Mouse (Mus musculus) heart, adult 10 weeks (tissue): ENCODE data around the gene Mb21d2. TPM values are rescaled to one million over a fixed set of nuclear protein-coding genes. Genes with fewer than 3 reads are reported as not detected.

Experiments
- polyA plus RNA-seq: library from polyadenylated mRNA; stranded (reverse); fragments of 350-450 nt; fragmentation: Illumina TruSeq; extraction: RNeasy Lipid Tissue Mini Kit (QIAGEN cat#74804); gene quantifications from one replicate; pipeline ENCODE4 v1.2.3, GENCODE M21; 2014; ENCODE audit warnings: low read depth, low replicate concordance

Gene Mb21d2
- 9.9 TPM for polyA plus RNA-seq

DNA sequence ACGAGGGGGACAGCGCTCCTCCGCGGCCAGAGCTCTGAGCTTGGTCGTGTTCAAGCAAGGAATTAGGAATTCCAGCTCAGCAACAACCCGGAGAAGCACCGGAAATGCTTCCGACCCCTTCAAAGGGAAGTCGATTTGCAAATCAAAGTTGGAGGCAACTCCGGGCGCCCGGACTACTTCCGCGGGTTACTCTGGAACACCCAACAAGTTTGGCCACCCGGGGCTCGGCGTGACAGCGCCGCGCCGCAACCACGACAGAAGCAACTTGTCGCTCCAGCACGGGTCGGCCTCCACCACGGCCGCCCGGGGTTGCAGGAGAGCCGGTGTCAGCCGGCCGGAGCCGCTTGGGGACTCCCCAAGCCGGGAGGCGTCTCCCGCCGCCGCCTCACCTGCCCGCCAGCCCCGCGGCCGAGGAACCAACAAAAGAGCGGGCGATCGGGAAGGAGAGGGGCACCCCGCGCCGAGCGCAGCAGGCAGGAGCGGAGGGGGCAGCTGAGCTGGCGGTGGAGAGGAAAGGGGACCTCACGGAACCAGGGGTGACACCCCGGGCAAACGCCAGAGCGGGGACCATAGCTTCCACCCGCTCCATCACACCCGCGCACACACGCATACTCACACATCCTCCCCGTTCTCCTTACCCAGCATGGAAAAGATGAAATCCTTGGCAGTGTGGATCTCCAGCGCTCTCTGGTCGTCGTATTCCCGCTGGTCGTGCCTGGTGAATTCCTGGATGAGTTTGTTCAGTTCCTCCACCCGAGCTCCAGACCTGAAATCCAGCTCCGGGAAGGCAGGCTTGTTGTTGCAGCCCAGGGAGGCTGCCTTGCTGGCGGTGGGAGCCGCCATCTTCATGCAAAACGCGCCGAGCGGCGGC is at the start of gene Mb21d2:
Gene Mb21d2 (minus strand): TSS at position 859 of the 871 bp plus-strand sequence.

Other genes starting within 250 kb of the Mb21d2 start
- gene Fgf12, start 176.6 kb downstream of the Mb21d2 start, polyA plus RNA-seq, result 30.0 TPM